Mouse (Mus musculus) forebrain, embryonic 10.5 days (tissue): ENCODE measurements around the gene Tmprss9. TPM values are rescaled to one million over a fixed set of nuclear protein-coding genes. Genes with fewer than 3 reads are reported as not detected.

Experiments used
- DNase-seq: peaks from one replicate; pipeline ENCODE4 v3.0.0-alpha.2; 2017; ENCODE audit warnings: low spot score; ENCODE audit errors: extremely low spot score
- H3K27ac ChIP-seq: fragments of 300-500 bp; sonication (generic); 2 replicates; pipeline ENCODE4 v1.5.1; 2016; ENCODE audit warnings: mild to moderate bottlenecking
- H3K27me3 ChIP-seq: fragments of 300-500 bp; sonication (generic); 2 replicates; pipeline ENCODE4 v1.6.1; 2016; ENCODE audit warnings: mild to moderate bottlenecking; ENCODE audit not compliant: poor library complexity, severe bottlenecking
- H3K36me3 ChIP-seq: fragments of 300-500 bp; sonication (generic); replicated peaks from 2 replicates; pipeline ENCODE4 v1.6.1; 2016; ENCODE audit warnings: mild to moderate bottlenecking, moderate library complexity
- H3K4me1 ChIP-seq: fragments of 300-500 bp; sonication (generic); 2 replicates; pipeline ENCODE4 v1.6.1; 2016
- H3K4me3 ChIP-seq: fragments of 300-500 bp; sonication (generic); 2 replicates; pipeline ENCODE4 v1.5.1; 2016; ENCODE audit warnings: mild to moderate bottlenecking, moderate library complexity
- H3K9me3 ChIP-seq: fragments of 300-500 bp; sonication (generic); 2 replicates; pipeline ENCODE4 v1.6.1; 2016; ENCODE audit warnings: mild to moderate bottlenecking, moderate library complexity
- WGBS: fragments of 180-500 bp; shearing (Covaris S2); methylation state at CpG from one replicate; pipeline ENCODE4 v1.1.7; 2016; 5-methylcytosine and 5-hydroxymethylcytosine counted together
- polyA plus RNA-seq: library from polyadenylated mRNA; unstranded; fragments of >200 nt; fragmentation: Nextera tagmentation; extraction: Ambion mirVana; gene quantifications from 2 replicates; pipeline ENCODE4 v1.2.1, GENCODE M21; 2016

Gene Tmprss9
- polyA plus RNA-seq, 1 experiment from 2014 or later: not detected

DNA sequence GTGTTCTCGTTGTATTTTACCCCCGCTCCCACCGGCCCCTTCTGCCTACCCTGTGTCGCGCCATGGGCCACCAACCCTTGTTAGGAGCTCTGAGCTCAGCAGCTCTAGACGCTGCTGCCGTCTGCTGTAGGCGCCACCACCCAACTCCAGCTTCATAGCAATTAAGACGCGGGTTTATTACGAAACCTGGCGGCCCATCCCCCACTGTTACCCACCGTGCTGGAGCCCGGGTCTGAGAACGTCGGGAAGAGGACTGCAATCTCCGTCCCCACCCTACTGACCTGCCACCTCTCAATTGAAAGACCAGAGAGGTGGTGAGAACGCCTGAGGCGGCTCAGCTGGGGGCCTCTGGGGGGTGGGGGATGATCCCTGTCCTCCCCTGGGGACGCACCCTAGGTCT lies 60.6 kb downstream of the Tmprss9 start:
- WGBS: under 1% methylated on average over 20 of the region's 20 CpGs
- Histone ChIP-seq H3K27ac (0 out of 2 replicates have a peak overlapping the region, but pooled peaks have one; percentile 58), H3K27me3 (peaks cover 80% of the 10 kb centered on the region)

GRCm38 (mm10) chr10:80932700-80933420 lies 61.2 kb downstream of the Tmprss9 start:
- DNase-seq: no peak
- peak overlapping the region; percentile 58; the same call in 1 of the 2 replicates for H3K27ac ChIP-seq

More for the DNA sequence above, 60.6 kb downstream of the Tmprss9 start:
- H3K4me3 ChIP-seq: peak overlapping the region; percentile 57
- H3K36me3 ChIP-seq: no peaks in the 10 kb centered on the region
- DNase-seq: peak; percentile 45
- H3K9me3 ChIP-seq: no peaks in the 10 kb centered on the region
- H3K4me1 ChIP-seq: peaks cover 86% of the 10 kb centered on the region

GRCm38 (mm10) chr10:80933421-80933979 lies 61.9 kb downstream of the Tmprss9 start:
- Histone ChIP-seq H3K4me1 (peaks cover 95% of the 10 kb centered on the region), H3K9me3 (no peaks in the 10 kb centered on the region), H3K4me3 (peak overlapping the region; percentile 57), H3K27ac (no peak overlapping the region), H3K27me3 (peaks cover 93% of the 10 kb centered on the region), H3K36me3 (no peaks in the 10 kb centered on the region)
- WGBS: 2% methylated on average over 21 of the region's 21 CpGs
- DNase-seq: peak; percentile 32

More at GRCm38 (mm10) chr10:80932700-80933420, 61.2 kb downstream of the Tmprss9 start:
- peak overlapping the region; percentile 57 for H3K4me3 ChIP-seq
- no peaks in the 10 kb centered on the region for H3K9me3 ChIP-seq
- peaks cover 90% of the 10 kb centered on the region for H3K4me1 ChIP-seq
- peaks cover 87% of the 10 kb centered on the region for H3K27me3 ChIP-seq
- no peaks in the 10 kb centered on the region for H3K36me3 ChIP-seq
- under 1% methylated on average over 17 of the region's 17 CpGs for WGBS

DNA sequence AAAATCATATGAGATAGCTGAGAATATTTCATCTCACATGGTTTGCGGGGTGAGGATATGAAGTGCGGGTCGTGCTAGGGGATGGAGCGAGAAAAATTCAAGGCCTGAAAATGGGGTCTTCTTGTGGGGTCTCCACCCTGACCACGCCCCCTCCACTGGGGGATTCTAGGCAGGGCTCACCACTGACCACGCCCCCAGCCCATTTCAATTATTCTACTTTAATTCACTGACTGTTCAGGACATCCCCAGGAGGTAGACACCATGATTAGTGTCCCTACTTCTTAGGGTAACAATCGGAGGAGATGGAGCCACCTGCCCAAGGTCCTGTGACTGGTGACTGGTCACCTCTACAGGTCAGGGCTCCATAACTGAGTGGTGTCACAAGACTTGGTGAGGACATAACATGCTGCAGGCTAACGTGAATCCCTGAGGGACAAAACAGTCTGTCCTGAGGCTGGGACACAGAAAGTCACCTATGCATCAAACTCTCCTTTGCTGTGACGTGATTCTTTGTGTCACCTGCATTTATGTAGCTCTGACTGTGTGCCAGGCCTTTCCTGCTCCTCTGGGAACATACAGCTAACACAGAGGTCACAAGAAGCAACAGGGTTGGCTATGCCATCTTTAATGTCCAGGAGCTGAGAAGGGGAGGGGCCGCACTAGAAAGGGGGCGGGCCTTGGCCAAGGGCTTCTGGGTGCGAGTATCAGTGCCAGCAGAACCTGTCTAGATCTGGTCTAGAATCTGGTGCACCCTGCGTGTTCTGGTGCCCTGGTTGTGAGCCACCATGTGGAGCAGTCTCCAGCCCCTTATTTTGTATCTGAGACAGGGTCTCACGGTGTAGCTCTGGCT lies 62.7 kb downstream of the Tmprss9 start:
- no peaks in the 10 kb centered on the region for H3K36me3 ChIP-seq
- H3K27me3 ChIP-seq: peaks cover 95% of the 10 kb centered on the region
- 36% methylated on average over 14 of the region's 14 CpGs for WGBS
- no peak for DNase-seq
- peak overlapping the region; percentile 57; the same call in 1 of the 2 replicates for H3K4me3 ChIP-seq
- no peak overlapping the region for H3K27ac ChIP-seq
- no peaks in the 10 kb centered on the region for H3K9me3 ChIP-seq
- H3K4me1 ChIP-seq: peaks cover 95% of the 10 kb centered on the region

- Histone ChIP-seq H3K27me3 (peaks cover 100% of the 10 kb centered on the region), H3K9me3 (no peaks in the 10 kb centered on the region), H3K36me3 (no peaks in the 10 kb centered on the region), H3K4me1 (peaks cover 98% of the 10 kb centered on the region), H3K27ac (peak overlapping the region; percentile 81; the same call in 1 of the 2 replicates), H3K4me3 (peak overlapping the region; percentile 49; the same call in 1 of the 2 replicates)
- 3% methylated on average over 3 of the region's 3 CpGs for WGBS
- no peak for DNase-seq
Observed at GRCm38 (mm10) chr10:80935241-80935640, 63.6 kb downstream of the Tmprss9 start.

GRCm38 (mm10) chr10:80935698-80936097 lies 64.0 kb downstream of the Tmprss9 start:
- peaks cover 98% of the 10 kb centered on the region for H3K4me1 ChIP-seq
- H3K36me3 ChIP-seq: no peaks in the 10 kb centered on the region
- peak overlapping the region; percentile 81 for H3K27ac ChIP-seq
- no peak for DNase-seq
- H3K9me3 ChIP-seq: no peaks in the 10 kb centered on the region
- H3K4me3 ChIP-seq: peak overlapping the region; percentile 49
- H3K27me3 ChIP-seq: peaks cover 100% of the 10 kb centered on the region
- WGBS: 5% methylated on average over 17 of the region's 17 CpGs

GRCm38 (mm10) chr10:80936135-80936809 lies 64.6 kb downstream of the Tmprss9 start:
- H3K4me3 ChIP-seq: peak overlapping the region; percentile 49
- H3K36me3 ChIP-seq: no peaks in the 10 kb centered on the region
- peak; percentile 62 for DNase-seq
- H3K27me3 ChIP-seq: peaks cover 100% of the 10 kb centered on the region
- H3K27ac ChIP-seq: peak overlapping the region; percentile 81
- whole genome bisulfite sequencing: 1% methylated on average over 37 of the region's 37 CpGs
- peaks cover 98% of the 10 kb centered on the region for H3K4me1 ChIP-seq
- no peaks in the 10 kb centered on the region for H3K9me3 ChIP-seq

- Histone ChIP-seq H3K4me1 (peaks cover 94% of the 10 kb centered on the region), H3K9me3 (no peaks in the 10 kb centered on the region), H3K27ac (peak overlapping the region; percentile 81), H3K36me3 (no peaks in the 10 kb centered on the region), H3K27me3 (peaks cover 97% of the 10 kb centered on the region), H3K4me3 (peak overlapping the region; percentile 49)
- WGBS: 9% methylated on average over 6 of the region's 6 CpGs
- no peak for DNase-seq
Observed at GRCm38 (mm10) chr10:80936810-80937164, 65.1 kb downstream of the Tmprss9 start.

DNA sequence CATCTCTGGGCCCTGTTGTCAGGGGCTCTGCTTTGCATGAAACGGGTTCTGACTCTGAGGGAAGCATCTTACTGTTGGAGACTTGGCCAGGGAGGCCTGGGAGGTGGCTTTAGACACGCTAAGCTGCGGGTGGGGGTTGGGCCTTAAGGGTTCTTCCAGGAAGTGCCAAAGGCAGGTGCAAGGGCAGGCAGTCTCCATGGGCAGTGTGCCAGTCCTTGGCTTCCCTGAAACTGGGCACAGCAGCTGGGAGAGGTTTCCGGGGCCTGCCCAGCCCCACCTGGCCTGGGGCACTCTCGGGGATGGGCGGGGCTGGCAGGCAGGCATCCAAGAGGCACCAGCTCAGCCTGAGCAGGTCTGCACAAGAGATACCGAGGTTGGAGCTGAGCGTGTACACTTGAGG lies 66.0 kb downstream of the Tmprss9 start:
- no peaks in the 10 kb centered on the region for H3K9me3 ChIP-seq
- peaks cover 86% of the 10 kb centered on the region for H3K4me1 ChIP-seq
- H3K27me3 ChIP-seq: peaks cover 89% of the 10 kb centered on the region
- 20% methylated on average over 8 of the region's 8 CpGs for WGBS
- no peaks in the 10 kb centered on the region for H3K36me3 ChIP-seq
- DNase-seq: no peak
- H3K27ac ChIP-seq: peak overlapping the region; percentile 81; the same call in 1 of the 2 replicates
- H3K4me3 ChIP-seq: no peak overlapping the region

GRCm38 (mm10) chr10:80938831-80939550 lies 67.3 kb downstream of the Tmprss9 start:
- peak overlapping the region; percentile 74 for H3K27ac ChIP-seq
- 18% methylated on average over 15 of the region's 15 CpGs for WGBS
- peak; percentile 48 for DNase-seq
- peaks cover 77% of the 10 kb centered on the region for H3K4me1 ChIP-seq
- H3K9me3 ChIP-seq: no peaks in the 10 kb centered on the region
- peaks cover 75% of the 10 kb centered on the region for H3K27me3 ChIP-seq
- H3K4me3 ChIP-seq: peak overlapping the region; percentile 57
- no peaks in the 10 kb centered on the region for H3K36me3 ChIP-seq

DNA sequence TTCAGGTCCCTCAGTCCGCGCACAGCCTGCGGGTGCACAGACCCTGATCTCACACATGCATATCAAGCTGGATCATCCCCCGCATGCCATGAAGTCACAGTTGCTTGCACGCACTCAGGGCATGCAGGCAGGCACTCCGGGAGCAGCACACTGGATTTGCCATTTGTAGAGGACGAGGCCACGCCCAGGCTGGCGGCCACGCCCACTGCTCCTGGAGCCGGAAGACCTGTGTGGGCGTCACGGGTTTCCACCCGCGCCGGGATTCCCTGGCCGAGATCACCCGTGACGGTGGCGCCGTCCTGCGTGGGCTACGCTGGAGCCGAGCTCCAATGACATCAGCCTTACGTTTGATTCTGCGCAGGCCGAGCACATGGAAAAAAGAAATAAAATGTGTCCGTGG lies 68.0 kb downstream of the Tmprss9 start:
- Histone ChIP-seq H3K4me1 (peaks cover 71% of the 10 kb centered on the region), H3K36me3 (no peaks in the 10 kb centered on the region), H3K9me3 (no peaks in the 10 kb centered on the region), H3K27me3 (peaks cover 69% of the 10 kb centered on the region), H3K27ac (peak overlapping the region; percentile 74), H3K4me3 (peak overlapping the region; percentile 57)
- DNase-seq: peak; percentile 77
- WGBS: 7% methylated on average over 28 of the region's 28 CpGs
